Mouse (Mus musculus) embryo, embryonic 10 days (tissue): ENCODE measurements around the gene Olfr959.
A peak's percentile ranks its signal among the peaks of the same experiment; 100 is the strongest.

ENCODE experiments used
- DNase-seq: peaks from one replicate; pipeline ENCODE4 v3.0.0-alpha.2; 2015; ENCODE audit warnings: low spot score

Gene Olfr959

GRCm38 (mm10) chr9:39575469-39575868 lies at the start of gene Olfr959:
Olfr959 (minus strand) TSS chr9:39575569.
- no peak for DNase-seq

GRCm38 (mm10) chr9:39624711-39625110 lies 49.3 kb upstream of the Olfr959 start:
- no peak for DNase-seq

DNA sequence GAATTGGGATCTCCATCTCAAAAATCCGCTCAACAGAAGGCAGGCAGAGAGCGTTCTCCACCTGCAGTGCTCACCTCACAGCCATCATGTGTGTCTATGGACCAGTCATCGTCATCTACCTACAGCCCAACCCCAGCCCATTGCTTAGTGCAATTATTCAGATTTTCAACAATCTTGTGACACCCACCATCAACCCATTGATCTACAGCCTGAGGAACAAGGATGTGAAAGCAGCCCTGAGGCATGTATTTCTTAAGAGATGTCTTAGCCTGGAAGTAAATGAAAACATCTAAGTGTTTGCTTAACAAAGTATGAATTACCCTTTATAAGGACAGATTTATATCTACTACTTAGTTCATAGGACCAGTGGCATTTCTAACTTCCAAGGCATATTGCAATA lies 48.4 kb upstream of the Olfr959 start:
- DNase-seq = no peak

- no peak for DNase-seq
These were observed 45.7 kb upstream of the Olfr959 start, which contains the start of gene Olfr960 for GRCm38 (mm10) chr9:39621073-39621472. Olfr960 (plus strand) TSS chr9:39621373.

GRCm38 (mm10) chr9:39611953-39612352 lies 36.6 kb upstream of the Olfr959 start:
- peak; percentile 55 for DNase-seq

DNA sequence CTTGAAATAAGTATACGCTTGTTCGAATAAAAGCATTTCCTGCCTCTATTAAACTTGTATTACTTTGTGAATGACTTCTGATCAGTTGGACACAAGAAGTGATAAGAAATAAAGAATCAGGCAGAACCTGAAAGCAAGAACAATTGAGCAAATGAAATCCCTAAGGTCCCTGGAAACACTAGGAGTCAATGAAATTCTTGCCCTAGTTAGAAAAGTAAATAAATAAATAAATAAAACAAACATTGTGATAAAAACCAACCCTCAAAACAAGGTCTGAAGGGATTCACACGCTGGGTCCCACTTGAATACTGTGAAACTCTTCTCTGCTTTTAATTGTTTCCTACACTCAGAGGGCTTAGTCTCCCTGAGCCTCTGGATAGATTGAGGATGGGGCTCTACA lies 35.0 kb upstream of the Olfr959 start, which contains the start of gene Olfr148:
Gene Olfr148 (plus strand): TSS at position 301 of the 400 bp plus-strand sequence.
- no peak for DNase-seq

DNA sequence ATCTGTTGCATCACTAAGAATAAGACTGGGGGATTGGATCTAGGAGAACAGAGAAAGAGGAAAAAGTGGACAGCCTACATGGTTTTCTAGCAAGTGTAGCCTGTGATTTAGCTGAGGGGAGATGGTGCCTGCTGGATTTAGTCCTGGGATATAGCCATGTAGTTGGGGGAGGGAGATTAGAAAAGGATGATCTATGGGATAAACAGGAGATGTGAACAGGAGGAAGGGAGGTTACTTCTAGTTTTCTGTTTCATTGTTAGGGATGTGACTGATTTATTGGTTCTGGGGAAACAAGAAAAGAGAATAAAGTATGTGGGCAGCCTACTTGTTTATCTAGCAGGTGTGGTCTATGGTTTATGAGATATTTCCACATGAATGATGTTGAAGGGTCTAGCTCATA lies 33.1 kb upstream of the Olfr959 start:
- no peak for DNase-seq

- peak; percentile 61 for DNase-seq
These were observed 28.7 kb upstream of the Olfr959 start, which contains the start of gene AW551984 for GRCm38 (mm10) chr9:39603999-39604453. AW551984 (minus strand) TSS chr9:39604403.

DNA sequence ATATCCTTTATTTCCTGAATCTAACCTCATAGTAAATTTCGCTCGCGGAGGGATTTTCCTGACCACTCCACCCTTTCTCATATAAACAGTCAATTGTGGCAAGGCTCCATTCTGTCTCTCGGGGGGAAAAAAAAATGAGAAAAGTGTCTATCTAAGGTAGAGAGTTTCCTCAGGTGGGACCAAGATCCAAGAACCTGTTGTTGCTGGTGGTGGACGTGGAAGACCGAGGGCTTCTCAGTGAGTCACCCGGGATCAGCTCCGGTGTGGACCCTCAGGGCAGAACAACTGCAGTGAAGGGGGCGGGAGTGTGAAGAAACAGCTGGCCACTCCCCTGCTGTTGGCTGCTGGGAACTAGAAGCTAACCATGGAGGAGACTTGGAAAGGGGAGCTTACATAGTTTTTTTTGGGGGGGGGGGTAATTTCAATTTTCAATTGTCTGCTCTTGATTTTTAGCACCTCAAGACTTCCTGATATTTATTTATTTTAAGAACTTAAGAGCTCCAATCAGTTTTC lies 28.0 kb upstream of the Olfr959 start:
- DNase-seq = peak; percentile 68

- DNase-seq = peak; percentile 49
These were observed 27.4 kb upstream of the Olfr959 start for GRCm38 (mm10) chr9:39602536-39603332.

DNA sequence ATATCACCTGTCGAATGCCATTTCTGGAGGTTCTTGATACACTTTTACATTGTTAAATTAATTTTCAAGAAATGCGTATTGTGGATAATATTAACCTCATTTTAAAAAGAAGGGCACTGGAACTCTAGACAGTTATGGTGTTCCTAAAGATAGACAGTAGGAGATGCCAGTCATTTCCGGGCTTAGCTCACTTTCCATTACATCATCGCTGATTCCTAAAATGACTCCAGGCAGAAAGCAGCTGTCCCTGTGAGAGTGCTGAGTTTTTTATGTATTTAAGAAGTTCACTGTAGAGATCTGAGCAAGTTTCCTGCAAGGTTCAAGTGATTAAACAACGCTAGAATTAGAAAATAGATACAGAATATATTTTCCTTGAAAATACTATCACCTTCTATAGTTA lies 1.7 kb upstream of the Olfr959 start:
- no peak for DNase-seq

- DNase-seq = no peak
These were observed 17.1 kb downstream of the Olfr959 start for GRCm38 (mm10) chr9:39558349-39558647.

DNA sequence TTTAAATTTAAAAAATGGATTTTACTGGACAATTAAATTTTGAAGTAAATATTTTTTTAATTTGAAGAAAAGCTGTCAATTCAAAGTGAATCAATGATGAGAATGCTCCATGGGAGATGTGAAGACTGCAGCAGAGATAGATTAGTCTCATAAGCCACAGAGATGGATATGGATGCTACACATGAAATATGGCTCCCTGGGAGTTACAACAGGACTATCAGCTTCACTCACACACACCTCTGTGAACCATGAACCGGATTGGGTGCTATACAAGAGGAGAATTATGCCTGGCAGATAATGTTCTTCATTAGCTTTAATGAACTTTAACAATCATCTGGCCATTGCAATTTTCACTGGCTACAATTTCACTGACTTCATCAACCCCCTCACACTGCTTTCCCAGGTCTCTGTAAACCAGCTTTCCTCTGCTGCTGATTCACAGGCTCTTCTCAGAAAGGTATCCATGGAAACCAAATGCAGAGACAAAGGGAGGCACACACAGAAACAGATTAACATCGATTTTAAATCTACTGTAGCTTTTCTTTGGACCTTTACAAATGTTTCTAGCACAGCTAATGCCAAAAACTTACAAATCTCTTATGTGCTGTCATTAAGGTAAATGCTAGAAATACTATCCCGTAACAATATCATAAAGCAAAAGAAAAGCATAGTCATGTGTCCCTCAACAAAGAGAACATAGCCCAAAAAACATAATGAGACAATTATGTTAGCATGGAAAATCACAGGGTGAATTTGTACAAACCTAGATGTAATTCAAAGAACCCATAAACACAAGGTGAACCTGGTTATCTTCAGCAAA lies 17.6 kb downstream of the Olfr959 start:
- no peak for DNase-seq

DNA sequence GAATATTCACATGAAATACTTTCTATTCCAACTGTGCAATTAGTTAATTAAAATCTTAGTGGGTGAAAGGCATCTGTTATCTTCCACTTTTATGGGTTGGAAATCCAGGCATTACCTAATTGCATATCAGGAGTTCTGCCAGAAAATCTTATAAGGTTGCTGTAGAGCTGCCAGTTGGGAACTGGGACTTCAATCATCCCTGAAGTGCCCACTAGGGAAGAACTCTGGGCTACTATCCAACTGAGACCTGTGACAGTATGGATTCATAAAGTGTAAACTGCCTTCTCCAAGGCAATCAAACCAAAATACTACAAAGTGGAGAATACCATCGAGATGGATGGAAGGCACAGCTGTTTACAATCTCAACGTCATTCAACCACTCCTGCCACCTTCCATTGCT lies 21.4 kb downstream of the Olfr959 start, which contains the start of gene Olfr958:
Gene Olfr958 (minus strand): TSS at position 109 of the 400 bp plus-strand sequence.
- no peak for DNase-seq

GRCm38 (mm10) chr9:39550806-39551205 lies 24.6 kb downstream of the Olfr959 start:
- no peak for DNase-seq

GRCm38 (mm10) chr9:39523616-39524285 lies 51.6 kb downstream of the Olfr959 start:
- DNase-seq = no peak
